Mouse (Mus musculus): ENCODE data around the gene Slc22a22. TPM values are rescaled to one million over a fixed set of nuclear protein-coding genes. Genes with fewer than 3 reads are reported as not detected.

Gene Slc22a22
- total RNA-seq (2014; rRNA removed; ENCODE audit: low replicate concordance) (not detected in 2 replicates), polyA plus RNA-seq (2015; fragmentation: Nextera tagmentation; extraction: Ambion mirVana) (not detected in 2 replicates)

GRCm38 (mm10) chr15:57477525-57477924 lies at the start of gene Slc22a22:
TSS of gene Slc22a22 (minus strand) at chr15:57477625.
- TF ChIP-seq CTCF (IDR thresholded peaks at IDR 0.05; ENCODE audit: low read depth) (no peak), EP300 (IDR thresholded peaks at IDR 0.05; ENCODE audit: low read depth) (no peak)
- Histone ChIP-seq H3K27ac (ENCODE audit: low read depth) (no peak within 1 kb of the TSS), H3K4me1 (ENCODE audit: control insufficient read depth, insufficient read depth) (no peaks in the 10 kb centered on the region), H3K9me3 (replicated peaks; ENCODE audit: control insufficient read depth, low read length) (no peaks in the 10 kb centered on the region; the same call in 1 of the 2 replicates), H3K4me3 (ENCODE audit: low read depth, low read length) (no peak within 1 kb of the TSS), H3K27me3 (ENCODE audit: control insufficient read depth, insufficient read depth, low read length) (no peaks in the 10 kb centered on the region), H3K4me2 (ENCODE audit: low read depth, low read length) (no peak within 1 kb of the TSS), H3K9ac (replicated peaks; ENCODE audit: low read depth, low read length) (no peak within 1 kb of the TSS), H3K36me3 (replicated peaks; ENCODE audit: control insufficient read depth, insufficient read depth, low read length) (no peaks in the 10 kb centered on the region)
- no peak for ATAC-seq (ENCODE audit: insufficient read depth, low read depth)
- DNase-seq (ENCODE audit: low spot score): no peak
- WGBS: 36% methylated on average over 2 of the region's 2 CpGs

- no peak overlapping the region for H3K4me3 ChIP-seq (ENCODE audit: low read depth, low read length)
- H3K27ac ChIP-seq (ENCODE audit: low read depth): no peak overlapping the region
- H3K9me3 ChIP-seq (replicated peaks; ENCODE audit: control insufficient read depth, low read length): no peaks in the 10 kb centered on the region
- no peaks in the 10 kb centered on the region for H3K27me3 ChIP-seq (ENCODE audit: control insufficient read depth, insufficient read depth, low read length)
- ATAC-seq (ENCODE audit: insufficient read depth, low read depth): no peak
- TF ChIP-seq CTCF (IDR thresholded peaks at IDR 0.05; ENCODE audit: low read depth): no peak
- no peak for TF ChIP-seq EP300 (IDR thresholded peaks at IDR 0.05; ENCODE audit: low read depth)
- H3K9ac ChIP-seq (replicated peaks; ENCODE audit: low read depth, low read length): no peak overlapping the region
- DNase-seq (ENCODE audit: low spot score): no peak
- no peaks in the 10 kb centered on the region for H3K4me1 ChIP-seq (ENCODE audit: control insufficient read depth, insufficient read depth)
- no peak overlapping the region for H3K4me2 ChIP-seq (ENCODE audit: low read depth, low read length)
- H3K36me3 ChIP-seq (replicated peaks; ENCODE audit: control insufficient read depth, insufficient read depth, low read length): no peaks in the 10 kb centered on the region
- 75% methylated on average over 10 of the region's 10 CpGs for WGBS
Measured at GRCm38 (mm10) chr15:57523510-57524298, 46.3 kb upstream of the Slc22a22 start.

GRCm38 (mm10) chr15:57522160-57522559 lies 44.7 kb upstream of the Slc22a22 start:
- DNase-seq (ENCODE audit: low spot score) (no peak), ATAC-seq (ENCODE audit: insufficient read depth, low read depth) (no peak)
- Histone ChIP-seq H3K27me3 (ENCODE audit: control insufficient read depth, insufficient read depth, low read length) (no peaks in the 10 kb centered on the region), H3K4me1 (ENCODE audit: control insufficient read depth, insufficient read depth) (no peaks in the 10 kb centered on the region), H3K27ac (ENCODE audit: low read depth) (no peak overlapping the region), H3K4me2 (ENCODE audit: low read depth, low read length) (no peak overlapping the region), H3K4me3 (ENCODE audit: low read depth, low read length) (no peak overlapping the region), H3K9me3 (replicated peaks; ENCODE audit: control insufficient read depth, low read length) (no peaks in the 10 kb centered on the region), H3K36me3 (replicated peaks; ENCODE audit: control insufficient read depth, insufficient read depth, low read length) (no peaks in the 10 kb centered on the region), H3K9ac (replicated peaks; ENCODE audit: low read depth, low read length) (no peak overlapping the region)
- no peak for TF ChIP-seq CTCF (IDR thresholded peaks at IDR 0.05; ENCODE audit: low read depth)
- TF ChIP-seq EP300 (IDR thresholded peaks at IDR 0.05; ENCODE audit: low read depth): no peak
- 38% methylated on average over 1 of the region's 1 CpGs for WGBS

GRCm38 (mm10) chr15:57509185-57510172 lies 32.1 kb upstream of the Slc22a22 start:
- Histone ChIP-seq H3K36me3 (replicated peaks; ENCODE audit: control insufficient read depth, insufficient read depth, low read length) (no peaks in the 10 kb centered on the region), H3K4me2 (ENCODE audit: low read depth, low read length) (no peak overlapping the region), H3K27ac (ENCODE audit: low read depth) (no peak overlapping the region), H3K4me3 (ENCODE audit: low read depth, low read length) (no peak overlapping the region), H3K27me3 (ENCODE audit: control insufficient read depth, insufficient read depth, low read length) (no peaks in the 10 kb centered on the region), H3K9me3 (replicated peaks; ENCODE audit: control insufficient read depth, low read length) (no peaks in the 10 kb centered on the region), H3K4me1 (ENCODE audit: control insufficient read depth, insufficient read depth) (no peaks in the 10 kb centered on the region), H3K9ac (replicated peaks; ENCODE audit: low read depth, low read length) (no peak overlapping the region)
- no peak for TF ChIP-seq EP300 (IDR thresholded peaks at IDR 0.05; ENCODE audit: low read depth)
- no peak for TF ChIP-seq CTCF (IDR thresholded peaks at IDR 0.05; ENCODE audit: low read depth)
- 51% methylated on average over 21 of the region's 21 CpGs for WGBS
- no peak for DNase-seq (ENCODE audit: low spot score)
- ATAC-seq (ENCODE audit: insufficient read depth, low read depth): no peak
